In the genomic region with DNA sequence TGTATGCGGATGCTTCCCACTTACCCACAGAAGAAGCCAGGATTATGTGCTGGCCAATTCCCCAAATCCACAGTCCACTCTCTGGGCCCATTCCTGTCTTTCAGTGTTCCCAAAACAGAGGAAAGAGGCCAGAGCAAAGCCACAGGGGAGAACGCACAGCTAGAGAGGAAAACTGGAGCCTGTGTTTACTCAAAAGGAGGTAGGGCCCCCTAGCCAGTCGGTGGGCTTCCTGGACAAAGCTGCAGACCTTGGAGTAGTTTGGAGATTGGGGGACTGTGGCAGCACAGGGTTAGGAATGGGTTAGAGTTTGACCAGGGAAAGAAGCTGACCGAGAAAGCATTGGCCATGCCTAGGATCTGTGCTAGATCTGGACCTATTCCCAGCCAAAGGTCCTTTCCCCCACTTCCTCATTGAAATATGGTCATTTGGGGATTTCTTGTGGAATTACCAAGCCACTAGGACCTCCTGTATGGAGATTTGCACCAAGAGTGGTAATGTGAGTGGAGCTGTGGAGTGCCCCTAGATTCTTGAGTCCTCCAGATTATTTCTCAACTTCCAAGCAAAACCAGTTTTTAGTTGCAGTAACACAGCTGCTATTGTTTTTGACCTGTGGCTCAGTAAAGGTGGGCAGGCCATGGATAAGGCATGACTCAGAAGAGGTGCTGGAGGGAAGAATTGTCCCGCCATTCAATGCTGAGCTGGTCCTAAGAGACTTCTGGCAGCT, we compare ENCODE assay signal across 19 mouse cellular contexts. TPM values are rescaled to one million over a fixed set of nuclear protein-coding genes. Genes with fewer than 3 reads are reported as not detected.
DNase-seq lines count a peak whose midpoint lies in the region; ATAC-seq and TF ChIP-seq lines count a peak whose summit lies in the region.
"Had no signal": no experiment of that assay in that cellular context is flagged by ENCODE, and none has a peak within 500 bp of the region (broad histone marks: within the 10 kb centered on the region; RNA-seq: fewer than 3 reads in every experiment).

No protein-coding gene starts in this region.

- H3K9me3 ChIP-seq in lung, embryonic 15.5 days, result no peaks in the 10 kb centered on the region
- no peaks in the 10 kb centered on the region for H3K9me3 ChIP-seq in stomach, postnatal 0 days (ENCODE audit: control insufficient read depth, low read length)
- H3K9me3 ChIP-seq: embryonic facial prominence, embryonic 13.5 days; heart, embryonic 15.5 days; kidney, embryonic 15.5 days; neural tube, embryonic 15.5 days had no signal

- no peak overlapping the region for H3K4me3 ChIP-seq in lung, embryonic 15.5 days
- H3K4me3 ChIP-seq in lung, adult 2 months (replicated peaks; ENCODE audit: extremely low read depth, low read depth, low read length), result no peak overlapping the region
- H3K4me3 ChIP-seq in stomach, postnatal 0 days (ENCODE audit: low read depth, low read length), result no peak overlapping the region
- H3K4me3 ChIP-seq: embryonic facial prominence, embryonic 13.5 days; heart, embryonic 15.5 days; kidney, embryonic 15.5 days; limb, embryonic 12.5 days; neural tube, embryonic 15.5 days had no signal

- no peak overlapping the region for H3K9ac ChIP-seq in lung, embryonic 15.5 days
- no peak overlapping the region for H3K9ac ChIP-seq in stomach, postnatal 0 days (ENCODE audit: low read length)
- H3K9ac ChIP-seq: embryonic facial prominence, embryonic 13.5 days; heart, embryonic 15.5 days; kidney, embryonic 15.5 days; limb, embryonic 12.5 days; lung, embryonic 14.5 days; neural tube, embryonic 15.5 days had no signal

- peak; percentile 21 for DNase-seq in heart, adult 8-10 months (ENCODE audit: low spot score)
- no peak for DNase-seq in heart, postnatal 10 days
- no peak for DNase-seq in lung, adult 2 months
- DNase-seq in fat pad, adult 2 months (ENCODE audit: extremely low read depth, low read depth, low spot score), result peak; percentile 92
- no peak for DNase-seq in stomach, postnatal 0 days (ENCODE audit: low spot score)
- DNase-seq in cerebellum, adult 18-20 months, result no peak
- DNase-seq: adrenal gland, adult 8-10 months; cerebellum, adult 11 months; lung, embryonic 14.5 days; right cerebral cortex, postnatal 14 days; thymus, adult 2 months had no signal

- no peak for TF ChIP-seq POLR2A in lung, adult 2 months (IDR thresholded peaks at IDR 0.05; ENCODE audit: borderline replicate concordance, extremely low read depth, low read depth, low read length)

- no peak overlapping the region for H3K4me2 ChIP-seq in lung, embryonic 15.5 days
- no peak overlapping the region for H3K4me2 ChIP-seq in stomach, postnatal 0 days (replicated peaks; ENCODE audit: low read depth)
- H3K4me2 ChIP-seq: embryonic facial prominence, embryonic 13.5 days; heart, embryonic 15.5 days; kidney, embryonic 15.5 days; limb, embryonic 12.5 days; lung, embryonic 14.5 days; neural tube, embryonic 15.5 days had no signal

- WGBS in lung, embryonic 15.5 days, result 51% methylated on average over 5 of the region's 5 CpGs
- WGBS in lung, adult 2 months, result 45% methylated on average over 5 of the region's 5 CpGs
- WGBS in stomach, postnatal 0 days, result 43% methylated on average over 5 of the region's 5 CpGs

- peak overlapping the region; percentile 22 for H3K27ac ChIP-seq in lung, embryonic 15.5 days
- peak overlapping the region; percentile 35; the same call in 1 of the 2 replicates for H3K27ac ChIP-seq in stomach, postnatal 0 days (replicated peaks)
- H3K27ac ChIP-seq: embryonic facial prominence, embryonic 13.5 days; heart, embryonic 15.5 days; kidney, embryonic 15.5 days; limb, embryonic 12.5 days; neural tube, embryonic 15.5 days had no signal

- ATAC-seq in lung, embryonic 15.5 days (ENCODE audit: borderline replicate concordance, extremely low read depth, low FRiP score, low TSS enrichment), result no peak
- ATAC-seq in stomach, postnatal 0 days (ENCODE audit: low FRiP score, low TSS enrichment), result peak; percentile 59
- ATAC-seq: forebrain, embryonic 16.5 days; midbrain, embryonic 16.5 days had no signal

- TF ChIP-seq CTCF in lung, adult 2 months (IDR thresholded peaks at IDR 0.05; ENCODE audit: insufficient read depth, low read length), result no peak
- TF ChIP-seq CTCF in stomach, postnatal 0 days (IDR thresholded peaks at IDR 0.05; ENCODE audit: low read depth), result no peak

- peaks cover 30% of the 10 kb centered on the region for H3K4me1 ChIP-seq in lung, embryonic 15.5 days
- peaks cover 15% of the 10 kb centered on the region for H3K4me1 ChIP-seq in lung, adult 2 months (ENCODE audit: control insufficient read depth, insufficient read depth, low read length)
- H3K4me1 ChIP-seq in stomach, postnatal 0 days (replicated peaks; ENCODE audit: control insufficient read depth, insufficient read depth), result peaks cover 6% of the 10 kb centered on the region; the same call in 1 of the 2 replicates
- H3K4me1 ChIP-seq: embryonic facial prominence, embryonic 13.5 days; limb, embryonic 12.5 days had no signal

- intact Hi-C loops in heart, postnatal 10 days (cut with DNase I), result no loop called here

- no peaks in the 10 kb centered on the region for H3K36me3 ChIP-seq in lung, embryonic 15.5 days
- H3K36me3 ChIP-seq in stomach, postnatal 0 days (ENCODE audit: control insufficient read depth, insufficient read depth, low read length), result no peaks in the 10 kb centered on the region
- H3K36me3 ChIP-seq: heart, embryonic 15.5 days; limb, embryonic 12.5 days; neural tube, embryonic 15.5 days had no signal

- TF ChIP-seq EP300 in stomach, postnatal 0 days (optimal IDR thresholded peaks at IDR 0.05), result no peak

- H3K27me3 ChIP-seq in lung, embryonic 15.5 days, result no peaks in the 10 kb centered on the region
- H3K27me3 ChIP-seq in stomach, postnatal 0 days (ENCODE audit: control insufficient read depth, insufficient read depth, low read length), result no peaks in the 10 kb centered on the region
- H3K27me3 ChIP-seq: embryonic facial prominence, embryonic 13.5 days; heart, embryonic 15.5 days; kidney, embryonic 15.5 days; limb, embryonic 12.5 days; neural tube, embryonic 15.5 days had no signal

RNA-seq across cellular contexts. Expression of a gene that starts 14.8 kb away (rescaled TPM):
- 10 to 100 TPM; 24.3 to 30.2 (median 26.3) TPM for total RNA-seq in heart, adult 8-10 months (2022)
- 10 to 100 TPM; 43.7 to 45.9 TPM for total RNA-seq in heart, postnatal 10 days (2021)
- polyA plus RNA-seq in lung, embryonic 15.5 days (2015; fragmentation: Nextera tagmentation; extraction: Ambion mirVana), result 57.5 and 58.5 TPM in 2 replicates
- polyA plus RNA-seq in lung, adult 2 months (2012; rRNA removed), result 28.9 and 35.4 TPM in 2 replicates
- polyA plus RNA-seq in stomach, postnatal 0 days (2015; fragmentation: Nextera tagmentation; extraction: Ambion mirVana), result 33.2 and 35.9 TPM in 2 replicates

Comparison
In these comparisons a context has a peak if more than half of its experiments do, and no peak if none do; other contexts are left out.
1. DNase-seq: peak in heart, adult 8-10 months (single experiment) and fat pad, adult 2 months (single experiment); none in heart, postnatal 10 days (0 of 2), lung, adult 2 months (single experiment), stomach, postnatal 0 days (single experiment) and cerebellum, adult 18-20 months (0 of 2).